Mouse (Mus musculus): ENCODE results near the gene Coil.

DNA sequence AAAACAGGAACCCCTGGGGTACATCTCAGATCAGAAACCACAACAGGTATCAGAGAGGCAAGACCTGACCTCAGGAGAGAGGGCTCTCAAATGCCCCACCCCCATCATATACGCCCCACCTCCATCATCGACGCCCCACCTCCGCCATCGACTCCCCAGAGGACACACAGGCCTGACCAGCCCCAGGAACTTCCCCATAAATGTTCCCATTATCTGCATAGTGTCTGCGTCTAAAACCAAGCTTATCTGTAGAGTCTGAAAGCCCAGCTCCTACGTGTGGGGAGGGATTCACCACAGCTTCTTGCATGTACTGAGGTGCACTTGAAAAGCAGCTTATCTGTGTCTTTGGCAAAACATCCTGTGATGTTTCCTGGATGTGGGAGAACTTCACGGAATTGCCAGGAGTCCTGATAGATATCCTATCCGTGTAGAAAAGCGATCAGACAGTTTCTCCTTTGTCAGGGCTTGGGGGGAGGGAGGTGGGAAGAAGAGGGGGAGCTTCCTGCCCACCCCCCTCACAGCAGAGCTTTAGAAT, 58.9 kb downstream of the Coil start:
- TF ChIP-seq POLR2A (IDR thresholded peaks at IDR 0.05; ENCODE audit: low read depth, low read length) (no peak), CTCF (conservative IDR thresholded peaks at IDR 0.05; ENCODE audit: insufficient read depth, insufficient read length, low read depth, low read length) (no peak)
